Mouse (Mus musculus) midbrain, embryonic 16.5 days (tissue): Measurements from ENCODE around the gene Tmem183a. TPM values are rescaled to one million over a fixed set of nuclear protein-coding genes. Genes with fewer than 3 reads are reported as not detected.

Experiments used
- ATAC-seq: fragments of 200-750 bp; cut with Nextera tagmentation; 2 replicates; pipeline ENCODE4 v1.8.0; 2017; ENCODE audit warnings: moderate TSS enrichment
- H3K27ac ChIP-seq: fragments of 300-500 bp; sonication (generic); 2 replicates; pipeline ENCODE4 v1.5.1; 2014; ENCODE audit warnings: mild to moderate bottlenecking, low read length, mixed read lengths
- H3K27me3 ChIP-seq: fragments of 300-500 bp; sonication (generic); 2 replicates; pipeline ENCODE4 v1.6.1; 2014; ENCODE audit warnings: low read depth, low read length, mixed read lengths; ENCODE audit not compliant: control insufficient read depth, insufficient read depth
- H3K36me3 ChIP-seq: fragments of 300-500 bp; sonication (generic); 2 replicates; pipeline ENCODE4 v1.6.1; 2014; ENCODE audit warnings: mild to moderate bottlenecking, low read length, moderate library complexity, mixed read lengths; ENCODE audit not compliant: control insufficient read depth, insufficient read depth
- H3K4me1 ChIP-seq: fragments of 300-500 bp; sonication (generic); 2 replicates; pipeline ENCODE4 v1.6.1; 2014; ENCODE audit warnings: mild to moderate bottlenecking, low read length, mixed read lengths; ENCODE audit not compliant: control insufficient read depth, insufficient read depth
- H3K4me2 ChIP-seq: fragments of 300-500 bp; sonication (generic); 2 replicates; pipeline ENCODE4 v1.6.1; 2014; ENCODE audit warnings: mild to moderate bottlenecking, low read length, mixed read lengths
- H3K4me3 ChIP-seq: fragments of 300-500 bp; sonication (generic); 2 replicates; pipeline ENCODE4 v1.5.1; 2014; ENCODE audit warnings: low read depth, mild to moderate bottlenecking, low read length, moderate library complexity, mixed read lengths
- H3K9ac ChIP-seq: fragments of 300-500 bp; sonication (generic); 2 replicates; pipeline ENCODE4 v1.6.1; 2014; ENCODE audit warnings: low read depth, low read length, mixed read lengths
- H3K9me3 ChIP-seq: fragments of 300-500 bp; sonication (generic); replicated peaks from 2 replicates; pipeline ENCODE4 v1.6.1; 2014; ENCODE audit warnings: mild to moderate bottlenecking, low read length, mixed read lengths; ENCODE audit not compliant: control insufficient read depth, poor library complexity, severe bottlenecking
- WGBS: fragments of 180-500 bp; shearing (Covaris S2); extraction: QIAGEN DNeasy Blood & Tissue Kit; methylation state at CpG from one replicate; pipeline ENCODE4 v1.1.7; 2014; 5-methylcytosine and 5-hydroxymethylcytosine counted together
- polyA plus RNA-seq: library from polyadenylated mRNA; unstranded; fragments of >200 nt; fragmentation: Nextera tagmentation; extraction: Ambion mirVana; gene quantifications from 2 replicates; pipeline ENCODE4 v1.2.1, GENCODE M21; 2015

Gene Tmem183a
- polyA plus RNA-seq, 1 experiment from 2014 or later = 159 TPM

DNA sequence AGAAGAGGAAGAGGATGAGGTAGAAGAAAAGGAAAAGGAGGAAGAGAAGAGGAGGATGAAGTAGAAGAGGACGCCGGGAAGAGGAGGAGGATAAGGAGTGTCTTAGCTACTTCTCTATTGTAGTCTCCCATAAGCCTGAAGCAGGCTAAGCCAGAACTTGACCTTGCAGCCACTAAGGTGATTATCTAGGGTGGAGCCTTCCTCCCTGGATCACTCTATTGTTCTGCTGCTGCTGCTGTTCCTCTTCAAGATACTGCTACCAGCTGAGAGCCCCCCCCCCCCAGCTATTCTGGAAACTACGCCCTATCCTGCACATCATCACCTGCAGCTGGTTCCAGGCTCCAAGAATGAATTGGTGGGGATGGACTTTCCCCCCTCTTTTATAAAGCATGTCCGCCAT is 22.8 kb upstream of the Tmem183a start:
- Histone ChIP-seq H3K27ac (no peak overlapping the region), H3K4me3 (no peak overlapping the region), H3K36me3 (no peaks in the 10 kb centered on the region), H3K27me3 (no peaks in the 10 kb centered on the region; the same call in 1 of the 2 replicates), H3K4me2 (no peak overlapping the region), H3K4me1 (peaks cover 13% of the 10 kb centered on the region), H3K9me3 (peaks cover 3% of the 10 kb centered on the region; the same call in 1 of the 2 replicates), H3K9ac (no peak overlapping the region)
- ATAC-seq = no peak
- 88% methylated on average over 4 of the region's 4 CpGs for WGBS

GRCm38 (mm10) chr1:134381795-134382625 is 20.2 kb upstream of the Tmem183a start:
- WGBS = 14% methylated on average over 19 of the region's 19 CpGs
- ATAC-seq = no peak
- Histone ChIP-seq H3K36me3 (no peaks in the 10 kb centered on the region), H3K4me2 (peak overlapping the region; percentile 59), H3K4me3 (peak overlapping the region; percentile 34), H3K9ac (peak overlapping the region; percentile 36; the same call in 1 of the 2 replicates), H3K27ac (no peak overlapping the region), H3K4me1 (peaks cover 13% of the 10 kb centered on the region), H3K9me3 (peaks cover 3% of the 10 kb centered on the region; the same call in 1 of the 2 replicates), H3K27me3 (no peaks in the 10 kb centered on the region)

DNA sequence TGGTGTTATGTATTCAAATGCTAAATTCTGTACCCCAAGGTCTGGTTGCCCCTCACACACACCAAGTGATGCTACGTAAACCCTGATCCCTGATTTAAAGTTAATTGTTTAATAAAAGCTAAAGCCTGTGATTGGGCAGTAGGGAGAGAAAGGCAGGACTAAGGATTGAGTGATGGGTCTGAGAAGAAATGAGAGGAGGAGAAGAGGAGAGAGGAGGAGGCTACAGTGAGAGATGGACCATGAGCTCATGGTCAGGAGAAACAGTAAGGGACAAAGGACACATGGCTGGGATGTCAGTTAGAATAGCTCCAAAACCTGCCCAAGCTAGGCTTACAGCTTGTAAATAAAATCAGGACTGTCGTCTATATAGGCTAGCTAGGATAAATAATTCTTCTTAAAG is 19.3 kb upstream of the Tmem183a start:
- no peaks in the 10 kb centered on the region for H3K36me3 ChIP-seq
- ATAC-seq = no peak
- H3K4me3 ChIP-seq = no peak overlapping the region
- H3K9ac ChIP-seq = no peak overlapping the region
- no peak overlapping the region for H3K27ac ChIP-seq
- peaks cover 13% of the 10 kb centered on the region for H3K4me1 ChIP-seq
- 85% methylated on average over 2 of the region's 2 CpGs for WGBS
- H3K27me3 ChIP-seq = no peaks in the 10 kb centered on the region
- no peak overlapping the region for H3K4me2 ChIP-seq
- H3K9me3 ChIP-seq = peaks cover 3% of the 10 kb centered on the region; the same call in 1 of the 2 replicates

DNA sequence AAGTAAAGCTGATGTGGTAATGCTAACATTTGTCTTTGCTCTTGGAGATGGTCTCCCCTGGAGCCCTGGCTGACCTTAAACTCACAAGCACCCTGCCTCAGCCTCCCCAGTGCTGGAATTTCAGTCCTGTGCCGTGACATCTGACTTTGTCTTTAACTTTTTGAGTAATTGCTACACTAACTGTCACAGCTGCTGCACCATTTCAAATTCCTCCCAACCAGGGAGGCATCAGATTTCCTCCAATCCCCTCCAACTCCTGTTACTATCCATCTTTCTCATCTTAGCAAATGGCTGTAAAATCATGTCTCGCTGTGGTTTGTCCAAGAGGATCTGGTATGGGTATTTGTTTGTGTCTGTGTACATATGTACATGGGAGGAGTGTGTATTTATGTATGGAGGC is 12.3 kb upstream of the Tmem183a start:
- H3K4me3 ChIP-seq = no peak overlapping the region
- no peaks in the 10 kb centered on the region for H3K4me1 ChIP-seq
- no peak overlapping the region for H3K27ac ChIP-seq
- no peaks in the 10 kb centered on the region for H3K9me3 ChIP-seq
- 77% methylated on average over 2 of the region's 2 CpGs for WGBS
- H3K27me3 ChIP-seq = no peaks in the 10 kb centered on the region
- ATAC-seq = no peak
- H3K4me2 ChIP-seq = no peak overlapping the region
- H3K9ac ChIP-seq = no peak overlapping the region
- no peaks in the 10 kb centered on the region for H3K36me3 ChIP-seq

- WGBS = 54% methylated on average over 9 of the region's 9 CpGs
Observed at GRCm38 (mm10) chr1:134368777-134369337, 7.1 kb upstream of the Tmem183a start.

GRCm38 (mm10) chr1:134365491-134365890 is 3.7 kb upstream of the Tmem183a start:
- ATAC-seq = no peak
- Histone ChIP-seq H3K4me1 (peaks cover 10% of the 10 kb centered on the region), H3K9me3 (no peaks in the 10 kb centered on the region), H3K27me3 (no peaks in the 10 kb centered on the region), H3K9ac (no peak overlapping the region), H3K36me3 (no peaks in the 10 kb centered on the region), H3K4me3 (no peak overlapping the region), H3K27ac (no peak overlapping the region), H3K4me2 (no peak overlapping the region)
- 65% methylated on average over 5 of the region's 5 CpGs for WGBS

More at GRCm38 (mm10) chr1:134368777-134369337, 7.1 kb upstream of the Tmem183a start:
- Histone ChIP-seq H3K4me1 (no peaks in the 10 kb centered on the region), H3K9ac (no peak overlapping the region), H3K9me3 (no peaks in the 10 kb centered on the region), H3K27me3 (no peaks in the 10 kb centered on the region), H3K4me2 (no peak overlapping the region), H3K36me3 (no peaks in the 10 kb centered on the region), H3K27ac (no peak overlapping the region), H3K4me3 (no peak overlapping the region)
- no peak for ATAC-seq

GRCm38 (mm10) chr1:134363194-134363593 is 1.4 kb upstream of the Tmem183a start:
- H3K4me3 ChIP-seq = no peak overlapping the region
- no peak overlapping the region for H3K27ac ChIP-seq
- H3K4me2 ChIP-seq = no peak overlapping the region
- H3K9ac ChIP-seq = no peak overlapping the region
- 80% methylated on average over 4 of the region's 4 CpGs for WGBS
- H3K36me3 ChIP-seq = peaks cover 4% of the 10 kb centered on the region; the same call in 1 of the 2 replicates
- no peaks in the 10 kb centered on the region for H3K9me3 ChIP-seq
- no peak for ATAC-seq
- peaks cover 23% of the 10 kb centered on the region for H3K4me1 ChIP-seq
- no peaks in the 10 kb centered on the region for H3K27me3 ChIP-seq

- WGBS = 3% methylated on average over 34 of the region's 44 CpGs
- Histone ChIP-seq H3K4me3 (peak overlapping the region; percentile 73), H3K9ac (peak overlapping the region; percentile 86), H3K27me3 (no peaks in the 10 kb centered on the region), H3K4me1 (peaks cover 23% of the 10 kb centered on the region), H3K9me3 (no peaks in the 10 kb centered on the region), H3K36me3 (peaks cover 7% of the 10 kb centered on the region), H3K4me2 (peak overlapping the region; percentile 77), H3K27ac (peak overlapping the region; percentile 82)
- no peak; the same call in 1 of the 2 replicates for ATAC-seq
Observed at GRCm38 (mm10) chr1:134361195-134361856, 453 bp downstream of the Tmem183a start.
